Mouse (Mus musculus) left cerebral cortex, postnatal 10 days (tissue): ENCODE measurements around the gene Mmp2. TPM values are rescaled to one million over a fixed set of nuclear protein-coding genes. Genes with fewer than 3 reads are reported as not detected.
"Not testable (repeated sequence)": the region's sequence is repeated elsewhere in the genome, so short reads cannot be mapped to it uniquely, and the experiment has no call there.

Experiments used
- DNase-seq, 2 experiments: peaks; one replicate each; pipeline ENCODE4 v3.0.0; 2021 to 2022; ENCODE audit warnings: low spot score in 2 of 2, mixed read lengths in 1 of 2; ENCODE audit errors: extremely low spot score in 1 of 2
- intact Hi-C: fragments of 180-260 bp; cut with DNase I; formaldehyde crosslinking; loops from one replicate; pipeline ENCODE4 v1.15.1; 2025
- total RNA-seq, 2 experiments: library from RNA; stranded (reverse); gene quantifications; 2 replicates each; pipeline ENCODE4 v1.2.3; 2021

The Mmp2 gene
- 1 to 10 TPM; 6.1 to 6.6 TPM for total RNA-seq

DNA sequence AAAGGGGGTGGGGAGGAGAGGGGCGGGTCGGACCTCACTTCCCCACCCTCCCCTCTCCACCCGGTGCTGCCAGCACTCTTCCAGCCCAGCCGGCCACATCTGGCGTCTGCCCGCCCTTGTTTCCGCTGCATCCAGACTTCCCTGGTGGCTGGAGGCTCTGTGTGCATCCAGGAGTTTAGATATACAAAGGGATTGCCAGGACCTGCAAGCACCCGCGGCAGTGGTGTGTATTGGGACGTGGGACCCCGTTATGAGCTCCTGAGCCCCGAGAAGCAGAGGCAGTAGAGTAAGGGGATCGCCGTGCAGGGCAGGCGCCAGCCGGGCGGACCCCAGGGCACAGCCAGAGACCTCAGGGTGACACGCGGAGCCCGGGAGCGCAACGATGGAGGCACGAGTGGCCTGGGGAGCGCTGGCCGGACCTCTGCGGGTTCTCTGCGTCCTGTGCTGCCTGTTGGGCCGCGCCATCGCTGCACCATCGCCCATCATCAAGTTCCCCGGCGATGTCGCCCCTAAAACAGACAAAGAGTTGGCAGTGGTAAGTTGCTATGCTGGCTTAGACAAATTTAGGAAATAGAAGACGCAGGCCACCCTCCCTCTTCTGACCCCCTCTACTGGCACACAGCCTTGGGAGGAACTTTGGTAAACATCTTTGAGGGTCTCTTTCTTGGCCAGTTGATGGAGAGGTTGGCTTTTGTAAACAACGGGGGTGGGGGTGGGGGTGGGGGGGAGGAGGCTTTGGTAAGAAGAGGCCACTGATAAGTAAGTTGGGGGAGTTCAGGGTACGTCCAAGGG lies at the start of gene Mmp2:
Gene Mmp2, plus strand, starts transcription at position 49 of the 792 bp plus-strand sequence.
- DNase-seq: peak in 1 of 2 experiments; percentile 57
- intact Hi-C loops: no loop called here

- intact Hi-C loops: no loop called here
- DNase-seq: no peak
Observed at GRCm38 (mm10) chr8:92780976-92781375, 46.1 kb upstream of the Mmp2 start.

GRCm38 (mm10) chr8:92783906-92784610 lies 43.0 kb upstream of the Mmp2 start:
- intact Hi-C loops: no loop called here
- no peak for DNase-seq

DNA sequence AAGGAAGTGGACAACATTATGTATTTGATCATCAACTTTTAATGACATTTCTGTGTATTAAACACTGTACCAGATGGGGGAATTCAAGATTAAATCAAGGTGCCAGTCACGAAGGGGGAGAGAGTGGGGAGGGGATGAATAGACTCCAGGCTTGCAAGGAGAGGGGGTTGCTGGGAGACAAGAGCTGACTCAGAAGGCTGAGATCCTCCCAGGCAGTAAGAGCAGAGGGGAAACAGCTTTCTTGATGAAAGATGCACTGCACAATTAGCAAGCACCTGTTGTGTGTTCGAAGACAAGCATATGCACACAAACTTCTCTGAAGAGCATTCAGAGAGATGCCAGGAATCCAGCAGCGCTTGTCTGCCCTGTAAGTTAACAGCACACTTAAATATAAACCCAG lies 36.3 kb upstream of the Mmp2 start:
- intact Hi-C loops: no loop called here
- DNase-seq: no peak

GRCm38 (mm10) chr8:92791999-92792398 lies 35.1 kb upstream of the Mmp2 start:
- DNase-seq, intact Hi-C loops: not testable (repeated sequence)

GRCm38 (mm10) chr8:92793852-92794580 lies 33.1 kb upstream of the Mmp2 start:
- DNase-seq: no peak
- intact Hi-C loops: no loop called here

GRCm38 (mm10) chr8:92797527-92797931 lies 29.6 kb upstream of the Mmp2 start:
- intact Hi-C loops: no loop called here

GRCm38 (mm10) chr8:92799406-92799805 lies 27.7 kb upstream of the Mmp2 start:
- intact Hi-C loops: no loop called here
- no peak for DNase-seq

More at GRCm38 (mm10) chr8:92797527-92797931, 29.6 kb upstream of the Mmp2 start:
- DNase-seq: no peak

DNA sequence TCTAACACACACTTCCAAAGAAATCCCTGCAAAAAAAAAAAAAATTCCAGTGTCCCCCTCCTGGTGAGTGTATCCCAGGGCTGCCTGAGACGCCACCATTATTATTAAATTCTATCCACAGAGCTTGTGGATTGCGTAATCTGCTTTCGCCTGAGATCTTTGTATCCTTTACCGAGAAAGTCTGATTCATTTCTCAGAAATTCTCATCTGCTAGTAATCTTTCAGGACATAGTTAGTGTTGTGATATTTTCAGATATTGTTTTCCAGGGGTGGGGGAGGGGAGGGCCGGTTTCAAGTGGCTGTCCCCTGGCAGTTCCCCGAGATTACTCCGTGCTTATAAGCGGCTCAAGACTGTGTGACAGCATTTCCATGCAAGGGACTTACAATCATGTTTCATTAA lies 25.9 kb upstream of the Mmp2 start:
- intact Hi-C loops: no loop called here
- DNase-seq: no peak

DNA sequence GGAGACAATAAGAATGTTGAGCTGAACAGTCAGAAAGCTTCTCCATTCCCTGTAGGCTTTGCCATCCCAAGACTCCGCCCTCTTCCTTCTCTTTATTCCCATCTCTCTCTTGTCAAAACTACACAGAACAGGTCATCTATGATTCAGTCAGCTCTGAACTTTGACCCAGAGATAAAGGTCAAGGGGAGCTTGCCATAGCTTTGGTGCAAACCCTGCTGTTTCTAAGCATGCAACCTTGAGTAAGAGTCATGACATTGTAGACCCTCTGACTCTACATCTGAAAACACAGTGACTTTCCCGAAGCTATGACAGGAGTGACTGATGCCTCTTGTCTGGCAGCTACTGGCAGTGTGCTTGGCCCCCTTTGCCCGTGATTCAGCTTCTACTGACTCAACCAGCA lies 24.5 kb upstream of the Mmp2 start:
- DNase-seq: no peak
- intact Hi-C loops: no loop called here

- no peak for DNase-seq
- intact Hi-C loops: no loop called here
Observed at GRCm38 (mm10) chr8:92812773-92813172, 14.3 kb upstream of the Mmp2 start.

DNA sequence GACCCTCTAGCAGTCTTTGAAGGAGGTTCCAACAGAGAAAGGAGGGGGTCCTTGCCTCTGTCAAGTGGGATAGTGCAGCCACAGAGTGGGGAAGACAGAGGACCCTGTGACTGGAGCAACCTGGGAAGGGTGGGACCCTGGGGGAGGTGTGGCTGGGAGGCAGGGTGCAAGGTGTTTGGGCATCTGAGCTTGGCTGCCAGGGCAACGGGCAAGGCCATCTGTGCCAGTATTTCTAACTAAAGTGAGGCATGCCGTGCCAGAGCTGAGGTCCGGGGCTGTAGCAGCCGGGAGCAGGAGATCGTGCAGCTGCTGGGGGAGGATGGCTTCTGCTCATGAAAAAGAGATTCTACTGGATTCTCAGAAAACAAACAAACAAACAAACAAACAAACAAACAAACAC lies 11.4 kb upstream of the Mmp2 start:
- intact Hi-C loops: no loop called here
- no peak for DNase-seq

- intact Hi-C loops: loop anchor here (1.0 to 2.0 kb wide), 2 partner anchors 67 to 180 kb away; no protein-coding TSS in a partner anchor
- DNase-seq: peak; percentile 90 to 92
Observed at GRCm38 (mm10) chr8:92817928-92818818, 8.9 kb upstream of the Mmp2 start.

DNA sequence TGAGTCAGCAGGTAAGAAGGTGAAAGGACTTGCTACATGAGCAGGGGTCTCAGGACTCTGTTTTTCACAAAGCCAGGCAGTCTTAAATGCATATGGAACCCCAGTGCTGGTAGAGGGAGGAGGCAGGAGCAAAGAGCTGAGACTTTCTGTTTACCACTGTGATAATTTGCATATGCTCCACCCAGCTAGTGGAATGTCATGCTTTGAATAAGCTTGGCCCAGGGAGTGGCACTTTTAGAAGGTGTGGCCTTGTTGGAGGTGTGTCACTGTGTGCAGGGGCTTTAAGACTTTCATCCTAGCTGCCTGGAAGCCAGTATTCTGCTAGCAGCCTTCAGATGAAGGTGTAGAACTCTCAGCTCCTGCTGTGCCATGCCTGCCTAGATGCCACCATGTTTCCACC lies 5.9 kb upstream of the Mmp2 start:
- DNase-seq: no peak
- intact Hi-C loops: no loop called here

DNA sequence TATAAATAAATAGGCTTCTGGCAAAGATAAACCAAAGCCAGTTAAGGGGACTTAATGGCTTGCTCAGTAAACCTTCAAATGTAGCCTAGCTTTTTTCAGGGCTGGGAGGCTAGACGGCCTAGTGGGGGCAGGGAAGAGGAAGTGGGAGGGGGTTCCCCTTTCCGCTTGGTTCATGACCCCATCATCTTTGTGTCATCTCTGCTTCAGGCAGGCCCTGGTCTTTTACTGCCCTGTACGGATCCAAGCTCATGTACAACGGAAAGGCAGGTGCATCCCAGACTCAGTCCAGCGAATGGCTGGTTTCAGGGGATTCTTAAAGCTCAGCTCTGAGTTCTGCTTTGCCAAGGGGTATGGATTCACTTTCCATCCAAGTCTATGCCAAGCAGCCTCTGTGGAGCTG lies 4.7 kb upstream of the Mmp2 start:
- intact Hi-C loops: no loop called here
- DNase-seq: no peak

- DNase-seq: peak in 1 of 2 experiments; percentile 49
- intact Hi-C loops: no loop called here
Observed at GRCm38 (mm10) chr8:92825991-92826390, 1.1 kb upstream of the Mmp2 start.

- DNase-seq: peak; percentile 50 to 75
- intact Hi-C loops: no loop called here
Observed at GRCm38 (mm10) chr8:92828251-92828743, 1.2 kb downstream of the Mmp2 start.

DNA sequence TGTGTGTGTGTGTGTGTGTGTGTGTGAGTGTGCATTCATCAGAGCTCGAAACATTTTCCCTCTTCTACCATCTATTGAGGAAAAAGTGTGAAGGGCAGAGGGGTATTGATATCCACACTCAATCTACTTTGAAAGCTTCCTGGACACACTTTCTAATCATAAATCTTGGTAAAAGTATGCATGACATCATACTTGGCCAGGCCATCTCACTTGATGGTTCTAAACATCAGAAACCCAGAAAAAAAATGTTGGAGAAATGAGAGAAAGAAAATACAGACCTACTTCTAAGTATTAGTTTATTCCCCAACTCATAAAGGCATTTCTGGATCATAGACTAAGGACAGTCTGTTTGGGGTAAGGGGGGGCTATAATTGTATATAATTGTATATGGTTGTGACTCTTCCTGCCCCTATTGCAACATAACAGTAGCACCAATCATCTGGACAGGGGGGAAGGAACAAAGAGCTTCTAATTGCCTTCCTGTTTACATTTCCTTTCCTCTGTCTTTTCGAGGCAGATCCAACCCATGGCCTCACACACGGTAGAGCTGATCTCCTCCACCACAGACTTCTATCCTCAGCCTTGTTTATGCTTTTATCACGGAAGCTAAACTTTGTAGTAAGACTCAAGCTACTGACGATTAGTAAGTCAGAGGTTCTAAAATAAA lies 7.1 kb downstream of the Mmp2 start:
- no peak for DNase-seq
- intact Hi-C loops: no loop called here
